Mouse (Mus musculus): ENCODE data around the gene Lpcat3.

DNA sequence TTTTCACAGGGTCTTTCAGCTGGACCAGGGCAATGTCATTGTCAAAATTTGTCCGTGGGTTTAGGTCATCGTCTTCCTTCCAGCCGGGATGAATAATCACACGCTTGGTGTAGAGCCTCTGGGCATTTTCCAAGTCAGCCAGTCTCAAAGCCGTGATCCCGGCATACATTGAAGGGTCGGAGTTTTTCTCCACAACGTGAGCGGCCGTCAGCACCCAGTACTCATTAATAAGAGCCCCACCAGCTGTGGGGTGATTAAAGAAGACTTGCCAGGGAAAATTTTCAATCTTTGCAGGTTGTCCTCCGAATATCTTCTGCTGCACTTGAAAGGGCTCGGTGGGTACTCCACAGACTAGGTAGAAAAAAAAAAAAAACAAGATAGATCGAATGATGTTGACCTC lies 37.2 kb upstream of the Lpcat3 start:
- TF ChIP-seq CTCF (conservative IDR thresholded peaks at IDR 0.05; ENCODE audit: low read length), result no peak
- TF ChIP-seq POU5F1 (IDR thresholded peaks at IDR 0.05; ENCODE audit: borderline replicate concordance, low read length), result no peak
- no peak for TF ChIP-seq NANOG (IDR thresholded peaks at IDR 0.05; ENCODE audit: borderline replicate concordance, low read length)

Measured in E14TG2a.4 (cell line).